Mouse (Mus musculus): ENCODE results near the gene Atp8b3.

Gene Atp8b3

DNA sequence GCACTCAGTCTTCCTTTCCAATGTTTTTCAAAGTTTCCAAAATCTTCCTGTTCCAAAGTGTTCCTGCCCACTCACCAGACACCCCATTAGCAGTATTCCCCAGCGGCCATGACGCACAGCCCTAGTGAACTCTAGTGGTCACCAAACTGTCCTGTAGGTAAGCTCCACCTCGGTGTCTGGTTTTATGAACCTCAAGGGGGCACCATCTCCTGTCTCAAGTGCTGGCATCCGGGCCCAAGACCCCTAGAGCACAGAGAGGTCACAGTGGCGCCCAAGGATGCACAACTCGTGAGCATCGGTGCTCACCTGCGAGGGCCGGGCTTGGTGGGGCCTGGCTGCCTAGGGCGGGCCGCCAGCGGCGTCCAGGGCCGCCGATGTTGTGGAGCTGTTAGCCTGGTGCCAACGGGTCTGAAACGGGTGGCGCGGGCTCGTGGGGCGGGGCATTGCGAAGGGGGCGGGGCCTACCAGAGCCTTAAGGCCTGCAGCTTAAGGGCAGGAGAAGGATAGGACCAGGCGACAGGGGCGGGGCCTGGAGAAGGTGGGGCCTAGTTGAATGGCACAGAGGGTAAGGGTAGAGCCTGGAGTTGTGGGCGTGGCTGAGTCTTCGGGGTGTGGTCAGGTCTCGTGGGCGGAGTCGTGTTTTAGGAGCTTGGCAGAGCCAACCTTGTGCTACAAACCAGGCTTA lies at the start of gene Atp8b3:
TSS of gene Atp8b3 (minus strand) at position 415 of the 685 bp plus-strand sequence.
- peak; percentile 90 for DNase-seq (ENCODE audit: low read depth, low spot score)

DNA sequence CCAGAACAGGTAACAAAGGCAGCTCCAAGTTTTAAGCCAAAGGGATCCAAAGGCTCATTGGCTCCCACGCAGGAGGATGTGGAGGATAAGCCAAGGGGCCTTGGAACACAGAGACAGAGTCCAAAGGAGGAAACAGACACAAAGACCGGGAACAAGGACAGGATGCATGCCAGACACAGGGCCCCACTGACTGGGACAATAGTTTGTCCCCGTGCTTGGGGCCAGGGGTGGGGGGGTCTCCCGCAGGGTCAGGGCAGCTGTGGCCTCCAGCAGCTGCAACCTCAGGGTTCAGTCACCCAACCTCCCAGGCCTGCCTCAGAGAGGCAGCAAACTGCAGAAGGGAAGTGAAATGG lies 48.4 kb upstream of the Atp8b3 start:
- DNase-seq (ENCODE audit: low read depth, low spot score), result no peak

DNA sequence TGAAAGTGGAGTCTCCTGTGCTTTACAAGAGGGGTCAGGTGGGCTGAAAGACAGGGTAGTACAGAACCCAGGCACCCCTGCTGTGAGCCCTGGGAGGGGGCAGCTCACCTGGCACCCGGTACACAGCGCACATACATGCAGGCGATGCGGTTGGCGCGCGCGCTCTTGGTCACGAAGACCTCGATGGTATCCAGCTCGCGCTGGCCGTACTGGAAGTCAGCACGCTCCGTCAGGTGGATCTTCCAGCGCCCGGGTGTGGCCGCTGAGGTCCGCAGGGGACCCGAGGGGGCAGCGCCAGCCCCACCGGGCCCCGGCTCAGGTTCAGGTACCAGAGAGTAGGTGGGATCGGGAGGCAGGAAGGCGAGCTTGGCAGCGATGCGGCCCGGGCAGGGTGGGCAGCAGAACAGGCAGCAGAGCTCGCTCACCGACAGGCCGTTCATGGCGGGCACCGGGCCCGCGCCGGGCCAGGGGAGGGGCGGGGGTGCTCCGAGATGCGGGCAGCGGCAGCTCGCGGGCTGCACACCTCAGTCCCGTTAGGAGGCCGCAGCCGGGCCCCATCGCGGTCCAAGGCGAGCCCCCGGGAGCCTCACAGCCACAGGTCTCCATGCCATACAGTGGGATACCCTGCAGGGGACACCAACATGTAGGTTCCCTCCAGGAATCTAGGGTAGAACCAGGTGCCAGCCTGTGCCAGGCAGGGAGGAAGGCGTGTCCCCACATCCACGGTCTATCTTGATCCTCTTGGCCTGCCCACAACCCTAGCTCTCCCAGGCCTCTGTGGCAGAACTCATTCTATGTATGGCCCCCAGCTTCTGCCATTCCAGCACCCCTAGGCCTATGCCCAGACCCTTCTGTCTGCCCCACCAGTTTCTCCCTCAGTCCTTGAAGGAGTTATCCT lies 47.7 kb upstream of the Atp8b3 start:
- DNase-seq (ENCODE audit: low read depth, low spot score), result no peak

DNA sequence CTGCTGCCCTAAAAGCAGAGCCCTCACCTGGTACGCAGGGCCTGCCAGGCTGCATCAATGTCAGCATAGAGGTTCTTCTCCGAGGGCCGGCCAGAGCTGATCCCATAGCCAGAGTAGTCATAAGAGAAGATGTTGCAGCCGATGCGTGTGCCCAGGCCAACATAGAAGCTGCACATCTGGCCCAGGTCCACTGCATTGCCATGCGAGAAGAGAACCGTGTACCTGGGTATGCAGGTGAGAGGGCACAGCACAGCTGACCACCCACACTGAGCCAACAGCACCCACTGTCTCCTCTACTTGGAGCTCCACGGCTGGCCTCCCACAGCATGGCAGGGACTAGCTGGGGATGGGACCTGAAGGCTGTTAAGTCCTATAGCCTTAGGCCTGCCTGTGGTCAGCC lies 46.7 kb upstream of the Atp8b3 start:
- no peak for DNase-seq (ENCODE audit: low read depth, low spot score)

DNA sequence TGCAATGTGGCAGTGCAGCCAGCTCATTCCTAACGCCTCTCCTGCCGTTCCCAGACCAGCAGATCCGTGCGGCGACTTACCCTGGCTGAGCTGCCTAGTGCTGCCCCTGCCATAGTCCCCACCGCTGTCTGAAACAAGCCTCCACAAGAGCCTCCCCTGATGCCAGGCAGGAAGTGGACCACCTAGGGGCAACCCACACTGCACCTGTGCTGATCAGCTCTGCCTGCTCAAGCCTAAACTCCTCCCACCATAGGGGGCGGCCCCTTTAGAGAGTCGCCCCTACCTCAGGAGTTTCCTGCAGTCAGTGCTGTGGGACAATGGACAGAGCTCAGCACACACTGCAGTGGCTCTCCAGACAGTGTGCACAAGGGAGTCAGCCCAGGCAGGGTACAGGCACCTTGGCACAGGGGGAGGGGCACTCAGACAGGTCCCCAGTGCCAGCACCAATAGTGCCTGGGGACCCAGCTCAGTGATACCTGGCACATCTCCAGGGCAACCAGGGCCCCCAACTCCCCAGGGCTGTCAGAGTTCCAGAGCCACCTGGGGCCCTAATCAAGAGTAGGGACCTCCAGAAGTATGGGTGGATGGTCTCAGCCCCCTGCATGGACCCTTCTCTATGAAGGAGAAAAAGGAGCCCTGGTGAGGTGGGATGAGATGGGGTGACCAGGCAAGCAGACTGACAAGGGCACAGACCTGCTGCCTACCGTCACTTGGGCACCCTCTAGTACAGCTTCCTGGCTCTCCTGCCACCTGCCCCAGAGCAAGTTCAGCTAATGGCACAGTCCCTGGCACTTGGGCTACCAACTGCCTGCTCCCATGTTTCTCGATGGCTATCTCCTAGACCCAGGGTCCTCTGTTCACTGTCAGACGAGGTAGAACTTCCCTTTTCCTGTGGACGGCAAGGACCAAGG lies 46.0 kb upstream of the Atp8b3 start:
- DNase-seq (ENCODE audit: low read depth, low spot score), result no peak

DNA sequence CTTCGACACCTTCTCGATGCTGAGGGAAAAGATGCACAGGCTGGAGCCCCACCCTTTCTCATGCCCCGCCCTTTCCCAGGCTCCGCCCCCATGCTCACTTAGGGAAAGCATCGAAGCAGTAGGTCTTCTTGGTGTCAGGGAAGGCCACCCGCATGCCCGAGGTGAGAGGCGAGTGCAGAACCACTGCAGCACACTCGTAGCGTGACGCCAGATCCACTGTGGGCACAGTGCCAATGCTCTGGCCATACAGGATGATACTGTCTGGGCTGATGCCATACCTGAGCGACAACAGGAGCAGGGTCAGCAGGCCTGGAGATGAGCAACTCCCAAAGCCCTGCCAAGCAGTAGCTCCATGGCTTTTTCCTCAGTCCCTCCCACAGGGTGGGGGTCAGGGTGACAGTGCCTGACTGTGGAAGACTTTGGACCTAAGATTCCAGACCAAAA lies 45.1 kb upstream of the Atp8b3 start:
- DNase-seq (ENCODE audit: low read depth, low spot score), result no peak

DNA sequence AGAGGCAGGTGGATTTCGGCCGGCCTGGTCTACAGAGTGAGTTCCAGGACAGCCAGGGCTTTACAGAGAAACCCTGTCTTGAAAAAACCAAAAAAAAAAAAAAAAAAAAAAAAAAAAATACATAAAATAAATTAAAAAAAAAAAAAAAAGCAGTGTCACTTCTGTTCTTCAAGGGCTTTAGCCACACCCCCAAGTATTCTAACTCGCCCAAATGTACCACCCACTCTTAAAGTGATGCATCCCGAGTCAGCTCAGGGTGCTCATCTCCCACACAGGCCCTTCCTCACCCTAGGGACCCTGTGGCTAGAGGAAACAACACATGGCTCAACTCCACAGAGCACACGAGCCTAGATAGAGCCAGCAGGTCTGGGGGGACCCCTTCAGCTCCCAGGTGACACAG lies 44.1 kb upstream of the Atp8b3 start:
- DNase-seq (ENCODE audit: low read depth, low spot score), result no peak

DNA sequence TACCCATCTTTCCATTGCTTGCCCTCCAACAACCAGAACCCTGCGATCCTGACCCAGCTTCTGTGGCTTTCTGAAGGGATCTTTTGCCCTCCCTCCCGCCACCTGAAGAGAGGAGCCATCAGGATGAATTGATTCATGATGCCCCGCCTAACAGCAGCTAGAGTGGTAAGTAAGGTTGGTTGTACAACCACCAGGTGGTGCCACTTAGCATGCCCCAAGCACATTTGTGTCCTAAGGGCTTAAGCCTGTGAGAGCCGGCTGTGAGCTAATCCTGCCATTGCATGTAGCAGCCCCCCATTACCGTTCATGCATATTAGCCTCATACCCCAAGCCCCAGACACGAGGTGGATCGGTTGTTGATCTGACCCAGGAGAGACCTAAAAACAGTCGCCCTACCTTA lies 40.0 kb upstream of the Atp8b3 start:
- peak; percentile 91 for DNase-seq (ENCODE audit: low read depth, low spot score)

DNA sequence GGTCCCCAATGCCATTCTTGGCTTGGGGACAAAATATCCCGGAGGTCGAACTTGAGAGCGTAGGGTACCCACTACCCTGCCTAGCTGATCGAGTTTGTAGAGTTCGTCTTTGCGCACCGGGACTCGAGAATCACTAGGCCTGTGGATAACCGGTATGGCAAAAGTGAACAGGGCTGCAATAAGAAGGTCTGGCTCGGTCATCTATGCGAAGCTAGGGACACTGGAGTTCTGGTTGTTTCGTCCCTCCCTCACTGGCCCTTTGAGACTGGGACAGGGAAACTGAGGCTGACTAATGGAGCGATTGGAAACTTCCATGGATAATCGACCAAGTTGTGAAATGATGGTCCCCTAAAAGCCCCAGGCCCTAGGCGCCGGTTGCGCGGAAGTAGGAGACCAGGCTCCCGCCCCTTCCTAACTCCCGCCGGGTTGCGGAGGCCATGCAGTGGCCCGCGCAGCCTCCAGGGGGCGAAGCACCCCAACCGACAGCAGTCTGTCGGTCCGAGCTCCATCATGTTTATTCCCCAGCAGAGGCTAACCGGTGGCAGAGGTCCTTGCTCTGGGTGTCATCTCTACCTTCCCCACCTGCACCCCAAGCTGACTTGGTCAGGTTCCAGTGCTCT lies 39.3 kb upstream of the Atp8b3 start:
- peak; percentile 86 for DNase-seq (ENCODE audit: low read depth, low spot score)

DNA sequence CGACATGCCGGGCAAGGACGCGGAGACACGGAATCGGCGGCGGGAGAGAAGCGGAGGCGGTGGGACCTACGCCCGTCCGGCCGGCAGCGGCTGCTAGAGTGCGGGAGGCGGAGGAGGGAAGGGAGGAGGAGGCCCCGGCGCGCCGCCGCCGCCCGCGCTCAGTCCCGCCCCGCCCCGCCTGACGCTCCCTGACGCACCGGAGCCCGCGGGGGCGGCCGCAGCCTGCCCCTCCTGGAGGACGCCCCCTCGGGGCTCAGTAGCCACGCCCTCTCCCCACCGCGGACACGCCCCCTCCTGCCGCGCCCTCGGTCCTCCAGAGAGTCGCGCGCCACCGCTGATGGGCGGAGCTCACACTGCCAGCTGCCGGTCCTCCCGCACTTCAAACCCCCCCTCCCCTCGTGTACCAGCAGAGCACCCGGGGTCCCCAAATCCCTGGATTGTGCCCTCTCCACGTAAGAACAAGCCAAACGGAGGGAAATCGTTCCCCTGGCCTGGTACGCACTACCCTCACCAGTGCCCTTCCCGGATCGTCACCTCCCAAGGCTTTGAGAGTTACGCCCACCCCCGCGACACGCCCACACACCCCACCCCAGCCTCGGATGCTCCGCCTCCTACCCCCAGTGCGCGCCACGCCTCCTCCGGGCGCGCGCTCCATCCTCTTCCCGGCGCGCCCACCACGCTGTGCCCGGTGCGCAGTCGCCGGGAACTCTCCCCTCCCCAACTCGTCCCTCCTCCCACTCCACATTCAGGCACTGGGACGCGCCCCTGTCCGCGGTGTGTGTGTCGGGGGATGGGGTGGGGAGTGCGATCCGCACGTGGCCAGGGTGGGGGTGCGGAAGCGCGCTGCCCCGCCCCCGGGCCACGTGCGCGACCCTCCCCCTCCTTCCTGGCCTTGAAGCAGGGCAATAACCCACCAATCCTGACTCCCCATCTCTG lies 38.5 kb upstream of the Atp8b3 start, which contains the start of gene Klf16:
TSS of gene Klf16 (minus strand) at position 127 of the 936 bp plus-strand sequence.
- DNase-seq (ENCODE audit: low read depth, low spot score), result peak; percentile 92

DNA sequence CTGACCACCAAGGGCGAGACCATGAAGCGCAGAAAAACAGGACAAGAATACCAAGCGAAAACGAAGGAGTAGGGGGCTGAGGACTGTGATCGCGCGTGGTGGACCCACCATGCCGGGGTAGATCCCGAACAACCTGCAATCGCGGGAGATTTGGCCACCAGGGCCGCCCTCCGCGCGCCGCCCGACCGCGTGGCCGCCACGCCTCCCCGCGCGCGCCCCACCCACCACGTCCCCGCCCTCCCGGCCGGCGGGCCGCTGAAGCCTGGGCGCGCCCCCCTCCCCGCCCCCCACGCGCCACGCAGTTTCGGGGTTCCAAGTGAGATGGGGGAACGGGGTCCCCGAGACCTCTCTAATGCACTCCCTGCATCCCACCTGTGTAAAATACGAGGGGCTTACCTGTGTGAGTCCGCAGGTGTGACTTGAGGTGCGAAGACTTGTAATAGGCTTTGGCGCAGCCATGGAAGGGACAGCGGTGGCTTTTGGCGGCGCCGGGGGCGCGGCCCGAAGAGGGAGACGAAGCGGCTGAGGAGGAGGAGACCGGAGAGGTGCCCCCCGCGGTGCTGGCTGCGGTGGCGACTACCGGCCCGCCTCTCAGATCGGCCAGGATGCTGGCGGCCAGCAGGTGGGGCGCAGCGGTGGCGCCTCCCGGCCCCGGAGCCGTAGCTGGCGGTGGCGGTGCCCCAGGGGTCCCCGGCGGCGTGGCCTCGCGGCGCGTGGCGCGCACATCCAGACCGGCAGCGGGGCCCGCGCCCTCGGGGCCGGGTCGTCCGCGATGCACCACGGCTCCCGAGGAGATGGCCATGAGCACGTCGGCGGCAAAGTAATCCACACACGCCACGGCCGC lies 37.6 kb upstream of the Atp8b3 start:
- DNase-seq (ENCODE audit: low read depth, low spot score), result peak; percentile 53

DNA sequence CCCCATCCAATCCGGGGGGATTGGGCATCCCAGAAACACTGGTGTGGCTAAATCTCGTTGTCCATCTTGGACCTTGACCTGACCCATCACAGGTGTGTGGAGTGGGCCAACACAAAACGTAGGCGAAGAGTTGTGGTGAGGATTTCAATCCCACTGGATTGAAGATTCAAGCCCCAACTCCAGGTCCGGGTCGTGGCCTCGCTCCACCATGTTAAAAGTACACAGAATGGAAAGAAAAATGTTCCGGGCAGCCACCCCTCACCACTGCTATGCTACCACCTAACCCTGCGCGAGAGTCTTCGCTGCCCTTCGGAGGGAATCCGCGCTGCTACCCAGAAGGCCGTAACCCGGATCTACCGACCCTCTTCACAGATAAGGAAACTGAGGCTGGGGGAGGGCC lies 37.0 kb upstream of the Atp8b3 start:
- no peak for DNase-seq (ENCODE audit: low read depth, low spot score)

DNA sequence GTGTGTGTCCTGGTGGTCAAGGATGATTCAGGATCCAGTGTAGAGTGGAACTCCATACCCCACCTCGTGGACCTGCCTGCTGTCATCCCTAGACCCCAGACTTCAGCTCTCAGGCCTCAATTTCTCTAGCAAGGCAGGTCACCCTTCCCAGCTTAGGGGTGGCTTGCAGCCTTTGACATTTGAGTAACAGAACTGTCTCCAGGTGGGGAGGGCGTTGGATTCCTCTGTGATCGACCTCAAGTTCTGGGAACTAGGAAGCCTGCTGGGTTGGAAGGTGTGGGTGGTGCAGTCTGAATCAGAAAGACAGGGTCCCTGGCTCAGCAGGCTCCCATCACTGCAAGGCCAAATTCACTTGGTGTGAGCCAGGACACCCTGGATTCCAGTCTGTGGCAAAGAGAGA lies 36.0 kb upstream of the Atp8b3 start:
- no peak for DNase-seq (ENCODE audit: low read depth, low spot score)

DNA sequence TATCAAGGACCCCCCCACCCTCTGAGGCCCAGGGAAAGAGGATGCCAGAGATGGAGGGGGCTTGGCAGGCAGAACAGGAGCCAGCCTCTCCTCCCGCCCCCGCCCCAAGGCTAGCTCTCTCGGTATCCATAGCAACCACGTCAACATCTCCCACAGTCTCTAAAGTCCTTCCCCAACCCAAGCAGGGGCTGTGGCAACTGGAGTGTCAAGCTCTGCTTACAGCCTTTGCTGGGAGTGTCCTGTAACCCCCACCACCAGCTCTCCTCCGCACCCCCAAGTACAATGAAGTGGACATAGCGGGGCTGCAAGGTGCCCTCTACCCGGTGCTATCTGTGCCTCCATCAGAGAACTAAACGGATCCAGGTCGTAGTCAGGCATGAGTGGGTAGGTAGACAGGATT lies 35.0 kb upstream of the Atp8b3 start:
- no peak for DNase-seq (ENCODE audit: low read depth, low spot score)

DNA sequence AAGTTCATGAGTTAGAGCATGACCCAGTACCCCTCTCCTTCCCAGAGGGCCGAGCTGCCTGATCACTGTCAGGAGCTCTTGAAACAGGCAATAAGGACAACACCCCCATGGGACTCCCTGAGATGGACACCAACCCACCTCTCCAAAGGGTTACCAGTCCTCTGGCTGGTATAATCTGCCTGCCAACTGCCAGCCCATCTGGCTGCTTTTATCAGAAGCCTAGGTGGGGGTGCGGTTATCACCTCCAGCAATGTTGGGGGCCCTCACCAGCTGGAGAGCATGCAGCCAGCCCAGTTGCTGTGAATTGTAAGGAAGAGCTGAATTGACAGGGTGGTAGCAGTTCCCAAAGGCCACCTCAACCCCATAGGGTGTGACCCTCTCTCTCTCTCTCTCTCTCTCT lies 33.6 kb upstream of the Atp8b3 start:
- DNase-seq (ENCODE audit: low read depth, low spot score), result no peak

DNA sequence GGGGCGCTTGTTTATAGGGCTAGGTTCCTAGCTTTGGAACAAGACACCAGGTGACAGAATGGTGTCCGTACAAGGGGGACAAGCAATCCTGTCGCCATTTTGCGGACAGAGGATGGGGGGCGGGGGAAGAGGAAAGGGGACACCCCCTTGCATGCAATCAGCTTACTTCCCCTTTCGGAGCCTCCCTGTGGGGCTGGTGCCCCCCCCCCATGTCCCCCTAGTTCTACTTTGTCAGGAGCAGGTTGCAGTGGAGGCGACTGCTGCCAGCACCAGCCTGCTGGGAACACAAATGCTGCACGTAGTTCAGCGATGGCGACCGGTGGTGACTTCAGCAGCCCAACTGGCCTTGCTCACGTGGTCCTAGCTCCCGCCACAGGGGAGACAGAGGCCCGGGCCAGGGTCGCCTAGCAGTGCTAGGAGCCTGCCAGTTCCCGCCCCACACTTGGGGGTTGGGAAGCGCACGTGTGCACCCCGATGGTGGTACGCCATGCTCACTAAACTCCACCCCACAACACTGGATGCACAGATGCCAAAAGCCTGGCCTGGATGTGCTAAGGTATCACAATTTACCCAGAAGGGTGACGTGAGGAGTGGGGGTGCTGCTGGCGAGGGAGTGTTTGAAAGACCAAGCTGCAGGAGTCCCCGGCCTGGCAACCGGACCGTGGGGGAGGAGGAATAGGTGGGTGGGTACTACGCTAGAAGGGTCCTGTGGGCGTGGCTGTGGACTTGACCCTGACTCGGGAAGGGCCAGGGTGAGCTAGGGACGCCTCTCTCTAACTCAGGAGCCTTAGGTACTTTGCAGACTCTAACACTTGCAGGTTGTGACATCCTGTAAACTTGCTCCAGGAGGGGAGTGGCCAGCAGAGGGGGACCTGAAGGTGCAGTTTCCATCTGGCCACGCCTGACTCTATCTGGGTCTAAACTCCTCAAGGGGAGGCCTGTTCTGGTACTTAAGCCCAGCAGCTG lies 32.2 kb upstream of the Atp8b3 start:
- DNase-seq (ENCODE audit: low read depth, low spot score), result no peak

DNA sequence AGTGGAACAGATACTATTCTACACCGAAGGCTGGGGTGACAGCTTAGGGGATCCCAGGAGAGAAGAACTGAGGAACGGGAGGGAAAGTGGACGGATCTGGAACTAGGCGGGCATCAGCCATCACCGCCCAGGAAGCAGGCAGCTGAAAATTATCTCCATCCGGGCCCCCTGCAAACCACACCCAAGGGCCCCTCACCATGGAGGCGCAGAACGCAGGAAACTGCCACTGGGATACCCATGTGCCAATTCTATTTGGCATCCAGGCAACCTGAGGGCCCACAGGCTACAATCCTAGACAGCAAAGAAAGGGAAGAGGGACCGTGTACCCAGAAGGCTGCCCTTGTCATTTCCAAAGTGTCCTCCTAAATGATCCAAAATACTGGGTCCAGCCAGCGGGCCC lies 31.5 kb upstream of the Atp8b3 start:
- no peak for DNase-seq (ENCODE audit: low read depth, low spot score)

DNA sequence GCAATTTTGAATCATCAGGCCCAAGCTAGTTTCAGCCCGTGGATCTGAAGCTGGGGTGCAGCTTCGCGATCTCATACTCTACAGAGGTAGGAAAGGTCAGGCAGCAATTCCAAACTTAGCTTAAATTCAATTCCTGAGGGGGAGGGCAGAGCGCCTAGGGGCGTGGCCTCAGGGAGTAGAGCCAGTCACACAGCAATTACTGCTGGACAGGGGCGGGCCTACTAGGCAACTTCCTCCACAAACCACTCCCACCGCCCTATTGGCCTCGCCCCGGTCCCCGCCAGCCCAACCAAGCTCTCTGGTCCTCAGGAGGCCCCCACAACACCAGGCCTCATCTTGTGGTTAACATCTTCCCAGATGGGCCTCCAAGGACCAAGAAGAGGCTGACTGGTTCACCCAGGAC lies 30.7 kb upstream of the Atp8b3 start:
- peak; percentile 35 for DNase-seq (ENCODE audit: low read depth, low spot score)
